Mouse (Mus musculus) macrophage (primary cell): ENCODE data around the gene Krt18. TPM values are rescaled to one million over a fixed set of nuclear protein-coding genes. Genes with fewer than 3 reads are reported as not detected.
A peak's percentile ranks its signal among the peaks of the same experiment; 100 is the strongest.
"Not testable (repeated sequence)": the region's sequence is repeated elsewhere in the genome, so short reads cannot be mapped to it uniquely, and the experiment has no call there.

Experiments
- H3K27ac ChIP-seq: fragments of 350-480 bp; formaldehyde crosslinking; 2 replicates; pipeline ENCODE4 v1.9.0; 2021
- H3K36me3 ChIP-seq: fragments of 350-480 bp; formaldehyde crosslinking; 2 replicates; pipeline ENCODE4 v1.9.0; 2021; ENCODE audit errors: inconsistent target
- H3K4me3 ChIP-seq: fragments of 350-480 bp; formaldehyde crosslinking; 2 replicates; pipeline ENCODE4 v1.9.0; 2021; ENCODE audit errors: inconsistent target
- H3K79me2 ChIP-seq: fragments of 350-480 bp; formaldehyde crosslinking; 2 replicates; pipeline ENCODE4 v1.9.0; 2021; ENCODE audit errors: inconsistent target
- WGBS: methylation state at CpG from one replicate; pipeline ENCODE4 v1.1.7; 2026; ENCODE audit warnings: inconsistent platforms; ENCODE audit not compliant: missing documents; 5-methylcytosine and 5-hydroxymethylcytosine counted together
- polyA plus RNA-seq: library from polyadenylated mRNA; stranded (reverse); fragments of 250-400 nt; gene quantifications from 3 replicates; pipeline ENCODE4 v1.2.4, GENCODE M21; 2018; ENCODE audit warnings: inconsistent platforms

Krt18 gene
- polyA plus RNA-seq, 1 experiment from 2014 or later, result not detected

- WGBS, result 83% methylated on average over 13 of the region's 13 CpGs
- H3K4me3 ChIP-seq, result no peak overlapping the region
These were observed 42.8 kb downstream of the Krt18 start for GRCm38 (mm10) chr15:102070476-102071467.

GRCm38 (mm10) chr15:102072963-102073558 is 45.1 kb downstream of the Krt18 start:
- H3K79me2 ChIP-seq, result peaks cover 42% of the 10 kb centered on the region
- WGBS, result 21% methylated on average over 6 of the region's 6 CpGs
- H3K27ac ChIP-seq, result peak overlapping the region; percentile 46
- no peaks in the 10 kb centered on the region for H3K36me3 ChIP-seq
- H3K4me3 ChIP-seq, result peak overlapping the region; percentile 49

More at GRCm38 (mm10) chr15:102070476-102071467, 42.8 kb downstream of the Krt18 start:
- H3K79me2 ChIP-seq, result peaks cover 20% of the 10 kb centered on the region
- H3K36me3 ChIP-seq, result no peaks in the 10 kb centered on the region
- H3K27ac ChIP-seq, result no peak overlapping the region

- H3K36me3 ChIP-seq, result no peaks in the 10 kb centered on the region
These were observed 45.6 kb downstream of the Krt18 start, which contains the start of gene Eif4b for GRCm38 (mm10) chr15:102073559-102074069. TSS of gene Eif4b (plus strand) at chr15:102073773.

GRCm38 (mm10) chr15:102074070-102074731 is 46.2 kb downstream of the Krt18 start:
- Histone ChIP-seq H3K79me2 (peaks cover 54% of the 10 kb centered on the region), H3K27ac (peak overlapping the region; percentile 72), H3K4me3 (peak overlapping the region; percentile 71), H3K36me3 (no peaks in the 10 kb centered on the region)
- WGBS, result under 1% methylated on average over 54 of the region's 57 CpGs

More at GRCm38 (mm10) chr15:102073559-102074069, 45.6 kb downstream of the Krt18 start, which contains the start of gene Eif4b:
- peak within 1 kb of the TSS; percentile 71 for H3K4me3 ChIP-seq
- under 1% methylated on average over 57 of the region's 58 CpGs for WGBS
- H3K79me2 ChIP-seq, result peaks cover 48% of the 10 kb centered on the region
- H3K27ac ChIP-seq, result peak within 1 kb of the TSS; percentile 72

GRCm38 (mm10) chr15:102074876-102075585 is 47.1 kb downstream of the Krt18 start:
- Histone ChIP-seq H3K4me3 (peak overlapping the region; percentile 71), H3K36me3 (no peaks in the 10 kb centered on the region), H3K27ac (peak overlapping the region; percentile 45), H3K79me2 (peaks cover 62% of the 10 kb centered on the region)
- WGBS, result 10% methylated on average over 11 of the region's 11 CpGs

- Histone ChIP-seq H3K27ac (no peak overlapping the region), H3K79me2 (peaks cover 84% of the 10 kb centered on the region), H3K36me3 (peaks cover 1% of the 10 kb centered on the region; the same call in 1 of the 2 replicates), H3K4me3 (no peak overlapping the region)
- WGBS, result 75% methylated on average over 2 of the region's 2 CpGs
These were observed 49.2 kb downstream of the Krt18 start for GRCm38 (mm10) chr15:102077111-102077677.

- H3K4me3 ChIP-seq, result no peak overlapping the region
- H3K79me2 ChIP-seq, result peaks cover 100% of the 10 kb centered on the region
- 93% methylated on average over 4 of the region's 4 CpGs for WGBS
- H3K27ac ChIP-seq, result no peak overlapping the region
- peaks cover 20% of the 10 kb centered on the region; the same call in 1 of the 2 replicates for H3K36me3 ChIP-seq
These were observed 51.2 kb downstream of the Krt18 start for GRCm38 (mm10) chr15:102079221-102079620.

- 56% methylated on average over 6 of the region's 8 CpGs for WGBS
- peaks cover 27% of the 10 kb centered on the region; the same call in 1 of the 2 replicates for H3K36me3 ChIP-seq
These were observed 51.9 kb downstream of the Krt18 start for GRCm38 (mm10) chr15:102079924-102080323.

GRCm38 (mm10) chr15:102080429-102080828 is 52.4 kb downstream of the Krt18 start:
- Histone ChIP-seq H3K4me3 (no peak overlapping the region), H3K27ac (no peak overlapping the region), H3K36me3 (peaks cover 32% of the 10 kb centered on the region), H3K79me2 (peaks cover 98% of the 10 kb centered on the region)
- 53% methylated on average over 2 of the region's 2 CpGs for WGBS

More at GRCm38 (mm10) chr15:102079924-102080323, 51.9 kb downstream of the Krt18 start:
- H3K4me3 ChIP-seq, H3K27ac ChIP-seq: not testable (repeated sequence)
- peaks cover 99% of the 10 kb centered on the region for H3K79me2 ChIP-seq

Other genes with a start within 250 kb of the Krt18 start
- not detected in 3 replicates for gene Krt72, start 241.7 kb upstream of the Krt18 start, polyA plus RNA-seq
- gene Krt73, start 225.8 kb upstream of the Krt18 start, polyA plus RNA-seq, result not detected in 3 replicates
- gene Krt2, start 210.0 kb upstream of the Krt18 start, polyA plus RNA-seq, result not detected in 3 replicates
- not detected in 3 replicates for gene Krt1, start 177.4 kb upstream of the Krt18 start, polyA plus RNA-seq
- not detected in 3 replicates for gene Krt77, start 158.5 kb upstream of the Krt18 start, polyA plus RNA-seq
- gene Krt76, start 135.3 kb upstream of the Krt18 start, polyA plus RNA-seq, result not detected in 3 replicates
- gene Krt4, start 103.4 kb upstream of the Krt18 start, polyA plus RNA-seq, result not detected in 3 replicates
- not detected in 3 replicates for gene Krt79, start 87.9 kb upstream of the Krt18 start, polyA plus RNA-seq
- gene Krt78, start 73.9 kb upstream of the Krt18 start, polyA plus RNA-seq, result not detected in 3 replicates
- not detected in 3 replicates for gene Krt8, start 23.7 kb upstream of the Krt18 start, polyA plus RNA-seq
- 153 to 214 TPM (median 191 TPM) in 3 replicates for gene Eif4b, start 45.6 kb downstream of the Krt18 start, polyA plus RNA-seq
- 0.37 to 0.66 TPM in 2 of 3 replicates, not detected in the other for gene Tns2, start 72.2 kb downstream of the Krt18 start, polyA plus RNA-seq
- gene Spryd3, start 108.1 kb downstream of the Krt18 start, polyA plus RNA-seq, result 22.0 to 28.2 TPM (median 22.5 TPM) in 3 replicates
- gene Igfbp6, start 116.2 kb downstream of the Krt18 start, polyA plus RNA-seq, result not detected in 3 replicates
- gene Soat2, start 122.3 kb downstream of the Krt18 start, polyA plus RNA-seq, result 0.06 to 0.15 TPM in 2 of 3 replicates, not detected in the other
- gene Zfp740, start 175.1 kb downstream of the Krt18 start, polyA plus RNA-seq, result 18.5 to 29.1 TPM (median 19.8 TPM) in 3 replicates
- 10.6 to 26.7 TPM (median 14.8 TPM) in 3 replicates for gene Csad, start 176.5 kb downstream of the Krt18 start, polyA plus RNA-seq
- gene Itgb7, start 203.8 kb downstream of the Krt18 start, polyA plus RNA-seq, result 3.5 to 14.3 TPM (median 5.0 TPM) in 3 replicates
- 4.7 to 19.6 TPM (median 7.5 TPM) in 3 replicates for gene Rarg, start 229.3 kb downstream of the Krt18 start, polyA plus RNA-seq
- gene Gm9918, start 242.4 kb downstream of the Krt18 start, polyA plus RNA-seq, result not detected in 3 replicates